Mouse (Mus musculus) NIH3T3 (cell line): Measurements from ENCODE around the gene Gabbr2.

ENCODE experiments used
- DNase-seq: peaks from one replicate; pipeline ENCODE4 v3.0.0-alpha.2; 2012; ENCODE audit warnings: low read depth

The Gabbr2 gene

GRCm38 (mm10) chr4:46991016-46991958 is at the start of gene Gabbr2:
TSS of gene Gabbr2 (minus strand) at chr4:46991873.
- no peak for DNase-seq

GRCm38 (mm10) chr4:47039586-47039985 is 47.9 kb upstream of the Gabbr2 start:
- DNase-seq: no peak

- DNase-seq: peak; percentile 85
Measured at GRCm38 (mm10) chr4:47037321-47037657, 45.6 kb upstream of the Gabbr2 start.

GRCm38 (mm10) chr4:47036486-47037320 is 45.0 kb upstream of the Gabbr2 start:
- no peak for DNase-seq

GRCm38 (mm10) chr4:47035536-47035935 is 43.9 kb upstream of the Gabbr2 start:
- DNase-seq: no peak

- no peak for DNase-seq
Measured at GRCm38 (mm10) chr4:47032171-47032570, 40.5 kb upstream of the Gabbr2 start.

GRCm38 (mm10) chr4:47028791-47029190 is 37.1 kb upstream of the Gabbr2 start:
- no peak for DNase-seq

- DNase-seq: no peak
Measured at GRCm38 (mm10) chr4:47023949-47024348, 32.3 kb upstream of the Gabbr2 start.

GRCm38 (mm10) chr4:47022804-47023603 is 31.3 kb upstream of the Gabbr2 start:
- DNase-seq: no peak

GRCm38 (mm10) chr4:47020563-47020962 is 28.9 kb upstream of the Gabbr2 start:
- peak; percentile 59 for DNase-seq

GRCm38 (mm10) chr4:47015156-47015555 is 23.5 kb upstream of the Gabbr2 start:
- no peak for DNase-seq

GRCm38 (mm10) chr4:47012476-47012875 is 20.8 kb upstream of the Gabbr2 start:
- DNase-seq: no peak

- DNase-seq: no peak
Measured at GRCm38 (mm10) chr4:47010400-47011231, 18.9 kb upstream of the Gabbr2 start.

- DNase-seq: no peak
Measured at GRCm38 (mm10) chr4:47000626-47001395, 9.1 kb upstream of the Gabbr2 start.

- no peak for DNase-seq
Measured at GRCm38 (mm10) chr4:46997969-46998368, 6.3 kb upstream of the Gabbr2 start.

GRCm38 (mm10) chr4:46992827-46993473 is 1.3 kb upstream of the Gabbr2 start:
- peak; percentile 65 for DNase-seq

GRCm38 (mm10) chr4:46991959-46992316 is 265 bp upstream of the Gabbr2 start:
- DNase-seq: no peak

GRCm38 (mm10) chr4:46990281-46991015 is 1.2 kb downstream of the Gabbr2 start:
- DNase-seq: no peak

- DNase-seq: peak; percentile 20
Measured at GRCm38 (mm10) chr4:46989842-46990241, 1.8 kb downstream of the Gabbr2 start.
